Mouse (Mus musculus) gastrocnemius, postnatal 14 days (tissue): ENCODE data around the gene Nthl1. TPM values are rescaled to one million over a fixed set of nuclear protein-coding genes. Genes with fewer than 3 reads are reported as not detected.
A peak's percentile ranks its signal among the peaks of the same experiment; 100 is the strongest.

ENCODE experiments used
- DNase-seq: peaks from one replicate; pipeline ENCODE4 v3.0.0; 2021; ENCODE audit warnings: mixed read lengths
- intact Hi-C: fragments of 180-260 bp; cut with DNase I; formaldehyde crosslinking; loops from one replicate; pipeline ENCODE4 v1.15.1; 2025; ENCODE audit warnings: low total_unique reads
- total RNA-seq, 2 experiments: library from RNA; stranded (reverse); gene quantifications; 2 replicates each; pipeline ENCODE4 v1.2.3; 2021

The Nthl1 gene
- total RNA-seq, 2 experiments from 2014 or later, result 2.2 to 3.6 TPM

GRCm38 (mm10) chr17:24617561-24618194 lies 14.8 kb upstream of the Nthl1 start:
- intact Hi-C loops, result no loop called here
- no peak for DNase-seq

DNA sequence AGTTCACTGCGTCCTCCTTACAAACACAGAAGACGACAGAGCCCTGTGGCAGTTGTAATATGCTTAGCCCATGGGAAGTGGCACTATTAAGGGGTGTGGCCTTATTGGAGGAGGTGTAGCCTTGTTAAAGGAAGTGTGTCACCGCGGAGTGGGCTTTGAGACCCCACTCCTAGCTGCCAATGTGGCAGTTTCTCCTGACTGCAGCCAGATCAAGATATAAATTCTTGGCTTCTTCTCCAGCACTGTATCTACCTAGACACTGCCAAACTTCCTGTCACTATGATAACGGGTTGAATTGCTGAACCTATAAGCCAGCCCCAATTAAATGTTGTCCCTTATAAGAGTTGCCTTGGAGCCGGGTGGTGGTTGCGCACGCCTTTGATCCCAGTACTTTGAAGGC lies 7.0 kb upstream of the Nthl1 start:
- intact Hi-C loops, result loop anchor here (5.0 kb wide), 1 partner anchor 37 kb away; no protein-coding TSS in a partner anchor
- no peak for DNase-seq

GRCm38 (mm10) chr17:24628646-24629045 lies 3.8 kb upstream of the Nthl1 start:
- intact Hi-C loops, result loop anchor here (5.0 kb wide), 1 partner anchor 34 kb away; no protein-coding TSS in a partner anchor
- peak; percentile 61 for DNase-seq

GRCm38 (mm10) chr17:24630072-24630471 lies 2.4 kb upstream of the Nthl1 start:
- DNase-seq, result no peak
- intact Hi-C loops, result no loop called here

DNA sequence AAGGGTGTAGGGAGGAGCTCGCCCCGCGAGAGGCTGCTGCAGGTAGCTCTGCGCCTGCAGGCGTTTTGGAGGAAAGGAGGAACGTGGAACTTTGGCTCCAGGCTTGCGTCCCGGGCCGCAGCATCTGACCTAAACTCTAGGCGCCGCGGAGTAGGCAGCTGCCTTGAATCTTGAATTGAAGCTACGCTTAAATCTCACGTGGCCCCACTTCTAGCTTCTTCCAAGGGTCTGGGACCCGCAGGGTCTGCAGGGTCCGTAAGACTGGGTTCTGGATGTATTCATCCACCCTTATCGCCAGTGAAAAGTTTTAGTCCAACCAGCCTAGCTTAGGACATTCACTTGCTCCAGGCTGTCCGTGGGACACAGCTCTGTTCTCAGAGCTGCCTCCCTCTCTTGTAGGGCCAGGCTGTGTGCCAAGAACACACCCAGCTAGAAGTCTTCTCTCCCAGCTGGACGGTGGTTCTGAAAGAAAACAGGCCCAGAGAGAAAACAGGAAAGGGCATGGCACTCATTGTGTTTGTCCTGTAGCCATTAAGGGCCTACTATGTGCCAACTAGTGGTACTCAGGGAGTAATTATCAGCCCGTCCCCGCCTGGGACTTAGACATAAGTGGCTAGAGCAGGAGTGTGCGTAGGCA lies 451 bp downstream of the Nthl1 start:
- intact Hi-C loops, result no loop called here
- peak; percentile 83 for DNase-seq

GRCm38 (mm10) chr17:24633831-24634230 lies 1.4 kb downstream of the Nthl1 start:
- DNase-seq, result no peak
- intact Hi-C loops, result no loop called here

DNA sequence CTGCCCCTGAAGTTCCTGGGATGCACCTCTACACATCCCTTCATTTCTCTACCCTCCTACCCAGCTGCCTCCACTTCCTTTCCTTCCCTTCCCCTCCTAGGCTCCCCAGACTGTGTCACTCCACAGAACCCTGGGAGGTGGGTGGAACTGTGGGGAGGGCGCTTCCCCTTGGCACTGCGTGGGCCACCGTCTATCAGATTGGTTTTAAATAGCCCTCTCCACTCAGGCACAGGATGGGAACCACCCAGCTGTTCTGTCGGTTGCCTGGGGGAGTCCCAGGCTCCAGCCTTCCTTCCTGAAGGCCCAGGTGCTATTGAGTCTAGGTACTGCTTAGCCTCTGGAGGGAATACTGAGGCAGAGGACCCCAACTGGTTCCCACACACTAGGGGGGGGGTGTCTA lies 2.5 kb downstream of the Nthl1 start:
- DNase-seq, result no peak
- intact Hi-C loops, result no loop called here

- DNase-seq, result no peak
- intact Hi-C loops, result no loop called here
Observed at GRCm38 (mm10) chr17:24635694-24636093, 3.2 kb downstream of the Nthl1 start.

DNA sequence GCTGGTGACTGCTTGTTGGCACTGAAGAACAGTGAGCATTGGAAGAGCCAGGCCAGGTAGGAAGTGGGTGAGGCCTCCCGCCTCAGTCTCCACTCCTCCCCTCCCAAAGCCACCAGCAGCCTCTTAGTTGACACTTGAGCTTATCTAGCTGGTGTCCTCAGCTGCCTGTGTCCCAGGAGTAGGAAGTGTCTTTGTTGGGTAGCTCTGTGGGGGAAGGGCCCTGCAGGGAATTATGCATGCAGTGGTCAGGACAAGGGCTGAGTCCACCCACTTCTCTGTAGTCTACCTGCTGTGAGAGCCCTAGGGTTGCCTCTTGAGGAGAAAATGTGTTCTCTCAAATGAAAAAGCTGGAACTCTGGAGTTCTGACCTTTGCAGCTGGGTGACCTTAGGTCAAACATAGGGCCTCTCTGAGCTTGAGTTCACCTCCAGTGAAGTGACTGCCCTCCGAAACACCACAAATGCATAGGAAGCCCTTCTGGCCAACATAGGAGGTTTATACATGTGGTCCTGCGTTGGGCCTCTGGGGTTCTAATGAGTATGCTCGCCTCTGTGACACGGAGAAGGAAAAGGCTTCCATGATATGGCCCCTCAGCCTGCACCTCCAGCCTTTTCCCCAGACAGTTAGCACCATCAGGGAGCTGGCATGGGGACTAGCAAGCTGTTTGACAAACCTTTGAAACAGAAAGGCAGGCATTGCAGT lies 4.5 kb downstream of the Nthl1 start:
- intact Hi-C loops, result no loop called here

DNA sequence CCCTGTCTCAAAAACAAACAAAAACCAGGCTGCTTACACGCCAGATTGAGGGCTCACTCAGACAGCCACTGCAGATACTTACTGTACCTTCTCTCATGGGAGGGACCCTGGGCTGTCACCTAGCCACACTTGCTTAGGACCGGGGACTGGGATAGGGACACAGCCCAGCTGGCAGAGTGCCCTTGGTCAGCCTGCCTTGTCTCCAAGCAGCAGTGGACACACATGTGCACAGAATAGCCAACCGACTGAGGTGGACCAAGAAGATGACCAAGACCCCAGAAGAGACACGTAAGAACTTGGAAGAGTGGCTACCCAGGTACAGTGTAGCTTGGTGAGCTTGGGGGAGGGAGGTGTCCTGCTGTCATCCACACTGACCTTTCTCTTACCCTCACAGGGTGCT lies 5.7 kb downstream of the Nthl1 start:
- intact Hi-C loops, result no loop called here
- peak; percentile 38 for DNase-seq

More for the DNA sequence above, 4.5 kb downstream of the Nthl1 start:
- DNase-seq, result no peak

DNA sequence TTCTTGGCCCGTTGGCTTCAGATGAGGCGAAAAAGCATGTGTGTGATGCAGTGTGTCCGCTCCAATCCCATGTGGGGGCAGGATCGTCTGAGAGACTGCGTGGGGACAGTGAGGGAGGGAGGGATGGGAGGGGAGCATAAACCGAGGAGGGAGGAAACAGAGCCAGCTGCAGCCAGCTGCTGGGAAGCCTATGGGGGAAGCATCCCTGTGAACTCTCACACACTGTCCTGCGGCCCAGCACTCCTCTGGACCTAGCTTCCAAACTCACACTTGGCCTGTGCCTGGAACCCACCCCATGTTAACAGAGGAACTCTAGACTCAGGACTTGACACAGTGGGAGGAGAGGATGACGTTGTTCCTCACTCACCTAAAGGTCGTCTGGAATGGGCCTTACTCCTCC lies 6.4 kb downstream of the Nthl1 start:
- intact Hi-C loops, result no loop called here
- DNase-seq, result peak; percentile 58

DNA sequence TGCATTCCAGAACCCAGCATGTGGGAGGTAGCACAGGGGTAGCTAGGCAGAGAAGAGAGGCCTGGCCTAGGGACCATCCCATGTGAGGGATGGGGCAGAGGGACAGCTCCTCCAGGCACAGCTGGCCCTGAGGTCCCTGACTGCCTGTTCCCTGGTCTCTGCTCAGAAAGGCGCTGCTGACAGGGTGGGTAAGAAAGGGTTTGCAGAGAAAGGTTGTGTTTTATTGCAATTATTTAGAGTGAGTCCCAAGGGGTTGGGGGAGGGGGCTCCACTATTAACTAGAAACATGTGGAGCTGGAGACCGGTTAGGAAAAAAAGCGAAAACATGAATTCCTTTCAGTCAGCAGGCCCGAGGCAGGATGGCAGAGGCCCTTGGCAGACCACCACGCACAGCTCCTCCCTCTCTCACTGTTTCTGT lies 7.1 kb downstream of the Nthl1 start:
- intact Hi-C loops, result no loop called here

GRCm38 (mm10) chr17:24640119-24640518 lies 7.6 kb downstream of the Nthl1 start:
- intact Hi-C loops, result no loop called here
- no peak for DNase-seq

More for the DNA sequence above, 7.1 kb downstream of the Nthl1 start:
- no peak for DNase-seq

DNA sequence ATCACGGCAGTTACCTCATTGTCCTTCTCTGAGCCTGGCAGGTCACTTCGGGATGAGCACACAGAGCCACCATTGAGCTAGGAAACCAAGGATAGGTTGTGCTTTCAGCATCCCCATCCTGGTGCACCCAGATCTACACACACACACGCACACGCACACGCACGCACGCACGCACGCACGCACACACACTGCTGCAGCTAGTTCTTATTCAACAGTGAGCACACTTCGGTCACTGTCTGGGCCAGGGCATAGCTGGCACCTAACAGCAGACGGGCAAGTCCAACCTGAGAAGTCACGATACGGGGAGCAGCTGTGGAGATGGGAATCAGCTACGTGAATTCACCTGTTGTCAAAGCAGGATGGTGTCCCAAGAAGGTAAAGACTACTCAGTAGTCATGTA lies 8.1 kb downstream of the Nthl1 start:
- DNase-seq, result no peak
- intact Hi-C loops, result no loop called here

DNA sequence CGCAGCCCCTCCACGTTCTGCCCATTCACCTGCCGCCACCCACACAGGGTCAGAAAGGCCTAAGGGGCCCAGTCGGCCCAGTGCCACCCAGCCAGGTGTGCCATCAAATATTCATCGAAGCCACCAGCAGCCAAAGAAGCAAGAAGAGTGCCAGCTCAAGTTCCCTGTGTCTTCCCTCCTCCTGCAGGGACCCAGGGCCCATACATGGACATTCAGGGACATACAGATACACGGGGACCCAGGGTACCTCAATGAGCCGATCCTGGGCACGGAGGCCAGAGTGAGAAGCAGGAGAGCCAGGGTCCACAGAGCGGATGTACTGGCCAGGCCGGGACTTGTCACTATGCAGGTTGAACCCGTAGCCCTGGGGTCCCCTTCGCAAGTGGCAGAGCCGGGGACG lies 9.5 kb downstream of the Nthl1 start:
- DNase-seq, result no peak
- intact Hi-C loops, result no loop called here

DNA sequence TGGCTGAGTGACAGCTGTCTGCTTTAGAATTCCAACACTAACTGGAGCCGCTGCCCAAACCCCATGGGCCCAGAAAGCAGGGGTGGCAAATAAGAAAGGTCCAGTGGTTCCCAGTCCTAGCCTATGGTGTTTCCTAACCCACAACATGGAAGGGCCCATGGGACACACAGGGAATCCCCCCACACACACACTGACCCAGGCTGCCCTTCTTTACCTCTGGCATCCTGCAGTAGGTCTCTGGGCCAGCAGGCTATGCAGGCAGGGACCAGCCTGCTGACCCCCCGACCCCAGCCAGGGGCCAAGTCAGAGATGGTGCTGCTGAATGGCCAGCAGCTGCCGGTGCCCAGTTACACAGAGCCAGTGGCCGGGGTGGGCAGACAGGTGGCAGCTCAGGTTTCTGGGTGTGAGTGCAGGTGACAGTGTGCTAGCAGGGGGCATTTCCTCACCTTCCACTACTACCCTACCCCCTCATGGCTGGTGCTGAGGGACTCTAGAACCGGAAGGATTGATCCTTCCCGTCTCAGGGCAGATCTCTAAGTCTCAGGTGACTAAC lies 10.4 kb downstream of the Nthl1 start:
- intact Hi-C loops, result no loop called here
- DNase-seq, result no peak

DNA sequence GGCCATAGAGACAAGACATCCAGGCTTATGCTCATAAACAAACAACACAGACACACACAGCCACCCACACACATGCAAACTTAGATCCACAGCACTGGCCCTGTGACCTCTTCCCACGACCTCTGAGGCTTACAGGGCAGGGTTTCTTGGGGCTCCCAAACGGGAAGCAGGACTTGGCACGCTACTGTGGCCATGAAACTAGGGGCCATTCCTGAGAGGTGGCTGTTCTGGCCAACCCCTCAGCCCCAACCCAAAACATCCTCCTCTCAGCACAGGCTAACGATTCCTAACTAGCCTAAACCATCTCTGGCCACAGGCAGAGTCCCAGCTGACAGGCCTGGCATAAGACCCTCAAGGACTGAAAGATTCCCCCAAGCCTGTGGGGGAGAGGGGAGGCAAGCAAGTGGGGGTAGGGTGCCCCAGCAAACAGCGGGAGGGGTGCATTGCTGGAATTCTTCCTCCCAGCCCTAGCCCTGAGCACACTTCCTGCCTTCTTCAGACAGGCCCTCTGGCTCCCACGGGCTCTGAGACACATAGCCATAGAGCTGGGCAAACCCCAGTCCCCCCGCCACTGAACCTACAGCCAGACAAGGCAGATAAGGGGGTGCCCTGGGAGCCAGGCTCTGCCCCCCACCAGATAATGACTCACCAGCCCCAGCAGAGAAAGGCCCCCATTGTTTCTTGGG lies 11.7 kb downstream of the Nthl1 start:
- intact Hi-C loops, result no loop called here
- no peak for DNase-seq

DNA sequence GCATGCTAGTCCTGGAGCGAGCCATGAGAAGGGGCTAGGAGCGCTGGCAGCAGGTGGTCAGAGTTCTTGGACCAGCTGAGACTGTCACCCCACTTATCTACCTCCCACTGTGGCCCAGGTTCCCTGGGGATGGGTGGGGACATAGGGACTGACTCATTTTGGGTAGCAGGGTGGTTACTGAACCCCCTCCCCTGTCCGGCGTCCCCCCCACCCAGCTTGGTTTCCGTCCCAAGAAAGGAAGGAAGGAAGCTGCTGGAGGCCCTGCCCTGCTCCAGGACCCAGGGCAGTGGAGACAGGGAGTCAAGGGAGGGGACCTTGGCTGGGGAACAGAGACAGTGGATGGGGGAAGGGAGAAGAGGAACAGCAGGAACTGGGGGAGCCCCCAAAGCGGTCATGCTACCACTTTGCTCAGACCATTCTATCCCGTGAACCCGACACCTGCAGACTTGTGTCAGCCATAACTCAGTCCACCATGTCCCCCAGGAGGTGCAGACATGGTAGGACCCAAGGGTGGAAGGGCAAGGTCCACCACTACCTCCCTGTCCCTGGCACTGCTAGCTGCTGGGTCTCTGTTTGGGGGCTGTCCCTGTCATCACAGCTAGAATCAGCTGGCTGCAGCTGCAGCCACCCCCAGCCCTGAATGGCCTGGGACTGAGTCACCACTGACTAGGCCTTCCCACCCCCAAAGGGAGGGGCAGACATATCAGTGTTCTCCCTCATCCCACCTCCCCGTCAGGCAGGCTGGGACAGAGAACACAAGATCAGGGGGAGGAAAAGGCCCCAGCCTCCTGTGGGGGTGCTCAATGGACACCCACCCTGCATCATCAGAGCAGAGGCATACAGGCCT lies 12.6 kb downstream of the Nthl1 start:
- DNase-seq, result peak; percentile 43
- intact Hi-C loops, result no loop called here

- intact Hi-C loops, result no loop called here
- no peak for DNase-seq
Observed at GRCm38 (mm10) chr17:24645916-24646315, 13.4 kb downstream of the Nthl1 start.
